Mouse (Mus musculus): ENCODE results near the gene Scarb2.

- no peak for TF ChIP-seq CTCF (IDR thresholded peaks at IDR 0.05; ENCODE audit: low read depth, low read length)
- no peak for TF ChIP-seq POLR2A (IDR thresholded peaks at IDR 0.05; ENCODE audit: extremely low read depth, insufficient read depth, low read length)
Observed at GRCm38 (mm10) chr5:92395764-92396163, 110.9 kb downstream of the Scarb2 start.
